Mouse (Mus musculus): Measurements from ENCODE around the gene Kcnk16. TPM values are rescaled to one million over a fixed set of nuclear protein-coding genes. Genes with fewer than 3 reads are reported as not detected.

Kcnk16 gene
- total and polyA plus RNA-seq, 3 experiments, result not detected

GRCm38 (mm10) chr14:20245861-20246260, 23.1 kb downstream of the Kcnk16 start:
- TF ChIP-seq ELF1 (IDR thresholded peaks at IDR 0.05; ENCODE audit: low read depth, low read length), result no peak
- no peak for TF ChIP-seq MYC (IDR thresholded peaks at IDR 0.05; ENCODE audit: low read depth, low read length)
- TF ChIP-seq MEF2A (IDR thresholded peaks at IDR 0.05; ENCODE audit: extremely low read depth, insufficient replicate concordance, low read depth, low read length, poor library complexity, severe bottlenecking), result no peak
- TF ChIP-seq UBTF (IDR thresholded peaks at IDR 0.05; ENCODE audit: borderline replicate concordance, insufficient read depth, low read depth, low read length), result no peak
- no peak for TF ChIP-seq ZC3H11A (IDR thresholded peaks at IDR 0.05; ENCODE audit: low read depth, low read length)
- TF ChIP-seq SIN3A (IDR thresholded peaks at IDR 0.05; ENCODE audit: low read length), result no peak
- TF ChIP-seq ZMIZ1 (IDR thresholded peaks at IDR 0.05; ENCODE audit: low read depth, low read length), result no peak
- no peak for TF ChIP-seq USF2 (IDR thresholded peaks at IDR 0.05; ENCODE audit: borderline replicate concordance in 1 of 2, insufficient read depth in 1 of 2, low read depth in 1 of 2, low read length in 2 of 2)
- no peak for TF ChIP-seq JUND (IDR thresholded peaks at IDR 0.05; ENCODE audit: low read depth, low read length)
- no peak for TF ChIP-seq ZKSCAN1 (IDR thresholded peaks at IDR 0.05; ENCODE audit: low read depth, low read length)
- TF ChIP-seq MAX (IDR thresholded peaks at IDR 0.05; ENCODE audit: low read length), result no peak
- TF ChIP-seq RCOR1 (IDR thresholded peaks at IDR 0.05; ENCODE audit: low read depth, low read length), result no peak
- no peak for TF ChIP-seq MAZ (IDR thresholded peaks at IDR 0.05; ENCODE audit: low read depth, low read length)
- no peak for TF ChIP-seq SMC3 (IDR thresholded peaks at IDR 0.05; ENCODE audit: low read depth, low read length)
- TF ChIP-seq CTCF (IDR thresholded peaks at IDR 0.05 in 2 of 3, conservative IDR thresholded peaks at IDR 0.05 in 1 of 3; ENCODE audit: control insufficient read depth in 1 of 3, insufficient read depth in 1 of 3, low read depth in 2 of 3, low read length in 3 of 3, poor library complexity in 1 of 3, severe bottlenecking in 1 of 3), result no peak
- TF ChIP-seq USF1 (IDR thresholded peaks at IDR 0.05; ENCODE audit: low read depth, low read length), result no peak
- no peak for TF ChIP-seq TAL1 (IDR thresholded peaks at IDR 0.05; ENCODE audit: low read length)
- no peak for TF ChIP-seq E2F4 (IDR thresholded peaks at IDR 0.05; ENCODE audit: borderline replicate concordance, low read depth, low read length)
- no peak for TF ChIP-seq NRF1 (IDR thresholded peaks at IDR 0.05; ENCODE audit: insufficient read depth, low read depth, low read length, poor library complexity, severe bottlenecking)
- TF ChIP-seq MXI1 (IDR thresholded peaks at IDR 0.05; ENCODE audit: low read depth, low read length), result no peak
- Histone ChIP-seq H3K9me3 (replicated peaks; ENCODE audit: insufficient read depth, low read length) (no peaks in the 10 kb centered on the region), H3K79me2 (ENCODE audit: control insufficient read depth, insufficient read depth, low read length, poor library complexity) (no peaks in the 10 kb centered on the region), H3K9ac (ENCODE audit: control insufficient read depth, low read depth, low read length, poor library complexity, severe bottlenecking) (no peak overlapping the region), H3K27me3 (ENCODE audit: control insufficient read depth in 1 of 2, insufficient read depth in 2 of 2, low read length in 2 of 2) (peaks cover 0 to 6% of the 10 kb centered on the region in 2 experiments; a peak in 3 of 4 replicates), H3K4me1 (ENCODE audit: control insufficient read depth in 1 of 2, insufficient read depth in 2 of 2, low read length in 2 of 2) (no peaks in the 10 kb centered on the region), H3K27ac (ENCODE audit: control insufficient read depth, low read depth, low read length) (no peak overlapping the region), H3K36me3 (ENCODE audit: control insufficient read depth in 1 of 2, insufficient read depth in 2 of 2, low read length in 2 of 2) (no peaks in the 10 kb centered on the region), H3K4me3 (ENCODE audit: control insufficient read depth in 1 of 2, insufficient read depth in 1 of 2, low read depth in 2 of 2, low read length in 2 of 2) (no peak overlapping the region)
- DNase-seq (ENCODE audit: low read depth, low spot score), result no peak

GRCm38 (mm10) chr14:20245318-20245717, 23.7 kb downstream of the Kcnk16 start:
- TF ChIP-seq NRF1 (IDR thresholded peaks at IDR 0.05; ENCODE audit: insufficient read depth, low read depth, low read length, poor library complexity, severe bottlenecking) (no peak), KAT2A (conservative IDR thresholded peaks at IDR 0.05; ENCODE audit: low read depth, low read length) (no peak), USF1 (IDR thresholded peaks at IDR 0.05; ENCODE audit: low read depth, low read length) (no peak), RAD21 (IDR thresholded peaks at IDR 0.05; ENCODE audit: low read depth, low read length) (no peak), ZMIZ1 (IDR thresholded peaks at IDR 0.05; ENCODE audit: low read depth, low read length) (no peak), MAFK (IDR thresholded peaks at IDR 0.05; ENCODE audit: borderline replicate concordance, low read depth, low read length) (no peak), GATA1 (IDR thresholded peaks at IDR 0.05; ENCODE audit: low read depth, low read length) (no peak), ZKSCAN1 (IDR thresholded peaks at IDR 0.05; ENCODE audit: low read depth, low read length) (no peak), POLR2AphosphoS2 (IDR thresholded peaks at IDR 0.05; ENCODE audit: low read length) (no peak), HCFC1 (IDR thresholded peaks at IDR 0.05; ENCODE audit: low read depth, low read length) (no peak), ZC3H11A (IDR thresholded peaks at IDR 0.05; ENCODE audit: low read depth, low read length) (no peak)
- H3K79me2 ChIP-seq (ENCODE audit: control insufficient read depth, insufficient read depth, low read length, poor library complexity), result no peaks in the 10 kb centered on the region
- no peaks in the 10 kb centered on the region for H3K4me1 ChIP-seq (ENCODE audit: control insufficient read depth in 1 of 2, insufficient read depth in 2 of 2, low read length in 2 of 2)
- DNase-seq (ENCODE audit: low read depth, low spot score), result no peak
- H3K4me3 ChIP-seq (ENCODE audit: control insufficient read depth in 1 of 2, insufficient read depth in 1 of 2, low read depth in 2 of 2, low read length in 2 of 2), result no peak overlapping the region
- H3K27ac ChIP-seq (ENCODE audit: control insufficient read depth, low read depth, low read length), result no peak overlapping the region
- no peaks in the 10 kb centered on the region for H3K9me3 ChIP-seq (replicated peaks; ENCODE audit: insufficient read depth, low read length)
- H3K27me3 ChIP-seq (ENCODE audit: control insufficient read depth in 1 of 2, insufficient read depth in 2 of 2, low read length in 2 of 2), result peaks cover 0 to 7% of the 10 kb centered on the region in 2 experiments; a peak in 3 of 4 replicates
- H3K9ac ChIP-seq (ENCODE audit: control insufficient read depth, low read depth, low read length, poor library complexity, severe bottlenecking), result no peak overlapping the region
- no peaks in the 10 kb centered on the region for H3K36me3 ChIP-seq (ENCODE audit: control insufficient read depth in 1 of 2, insufficient read depth in 2 of 2, low read length in 2 of 2)
